Mouse (Mus musculus) CH12.LX (cell line): ENCODE results near the gene Fam117a. TPM values are rescaled to one million over a fixed set of nuclear protein-coding genes. Genes with fewer than 3 reads are reported as not detected.

Source experiments
- DNase-seq: peaks from one replicate; pipeline ENCODE4 v3.0.0-alpha.2; 2013; ENCODE audit errors: extremely low read depth
- H3K27ac ChIP-seq: 2 replicates; pipeline ENCODE4 v1.5.1; 2012; ENCODE audit warnings: low read depth, mild to moderate bottlenecking, control low read depth, moderate library complexity; ENCODE audit not compliant: insufficient read depth
- H3K27me3 ChIP-seq: replicated peaks from 2 replicates; pipeline ENCODE3; 2012; ENCODE audit warnings: inconsistent platforms
- H3K36me3 ChIP-seq, 2 experiments: replicated peaks in 1 of 2; 2 replicates each; pipeline versions ENCODE3 to v1.6.1; 2012; ENCODE audit warnings: inconsistent platforms in 1 of 2, low read length in 1 of 2, mild to moderate bottlenecking in 1 of 2, mixed read lengths in 1 of 2, moderate library complexity in 1 of 2; ENCODE audit not compliant: control insufficient read depth in 1 of 2, insufficient read depth in 1 of 2
- H3K4me1 ChIP-seq, 2 experiments: 2 replicates each; pipeline ENCODE4 v1.6.1; 2012; ENCODE audit warnings: inconsistent platforms in 1 of 2, moderate library complexity in 1 of 2; ENCODE audit not compliant: insufficient read depth in 2 of 2, control insufficient read depth in 1 of 2
- H3K4me2 ChIP-seq: 2 replicates; pipeline ENCODE4 v1.6.1; 2012; ENCODE audit warnings: low read depth, mild to moderate bottlenecking, control low read depth; ENCODE audit not compliant: poor library complexity, insufficient read depth, severe bottlenecking
- H3K4me3 ChIP-seq, 3 experiments: fragments of 150-350 bp in 1 of 3; sonication (generic) in 1 of 3; replicated peaks in 1 of 3; 2 replicates each; pipeline versions ENCODE3 to v1.5.1; 2011 to 2012; ENCODE audit warnings: low read depth in 2 of 3, low read length in 2 of 3, mild to moderate bottlenecking in 2 of 3, moderate library complexity in 2 of 3, control low read depth in 1 of 3, improper control_type of control experiment in 1 of 3, inconsistent platforms in 1 of 3, mixed read lengths in 1 of 3; ENCODE audit not compliant: poor library complexity in 1 of 3
- H3K79me2 ChIP-seq: replicated peaks from 2 replicates; pipeline ENCODE4 v1.6.1; 2012; ENCODE audit warnings: mild to moderate bottlenecking, moderate library complexity; ENCODE audit not compliant: control insufficient read depth, poor library complexity, insufficient read depth, severe bottlenecking; ENCODE audit errors: extremely low read depth
- H3K9ac ChIP-seq: 2 replicates; pipeline ENCODE4 v1.6.1; 2012; ENCODE audit warnings: low read depth, mild to moderate bottlenecking, control low read depth, moderate library complexity; ENCODE audit not compliant: insufficient read depth
- H3K9me3 ChIP-seq: replicated peaks from 2 replicates; pipeline ENCODE3; 2012; ENCODE audit warnings: low read length, inconsistent platforms, mixed read lengths
- BHLHE40 ChIP-seq: IDR thresholded peaks from 2 replicates; pipeline ENCODE4 v1.6.1; 2011; ENCODE audit warnings: mild to moderate bottlenecking, low read depth, low read length, improper control_type of control experiment
- CHD2 ChIP-seq: IDR thresholded peaks from 2 replicates; pipeline ENCODE4 v1.6.1; 2011; ENCODE audit warnings: low read length, improper control_type of control experiment
- ELF1 ChIP-seq: IDR thresholded peaks from 2 replicates; pipeline ENCODE4 v1.6.1; 2014; ENCODE audit warnings: low read depth, mild to moderate bottlenecking, inconsistent platforms, low read length, improper control_type of control experiment
- EP300 ChIP-seq: IDR thresholded peaks from 2 replicates; pipeline ENCODE4 v1.6.1; 2011; ENCODE audit warnings: low read length, improper control_type of control experiment
- ETS1 ChIP-seq: conservative IDR thresholded peaks from 2 replicates; pipeline ENCODE4 v1.6.1; 2012; ENCODE audit warnings: low read depth, mild to moderate bottlenecking, inconsistent platforms, low read length, improper control_type of control experiment, moderate library complexity
- HCFC1 ChIP-seq: IDR thresholded peaks from 2 replicates; pipeline ENCODE4 v1.6.1; 2012; ENCODE audit warnings: low read depth, mild to moderate bottlenecking, inconsistent platforms, low read length, improper control_type of control experiment
- IRF4 ChIP-seq: IDR thresholded peaks from 2 replicates; pipeline ENCODE4 v1.6.1; 2014; ENCODE audit warnings: low read depth, mild to moderate bottlenecking, inconsistent platforms, low read length, improper control_type of control experiment
- JUND ChIP-seq: conservative IDR thresholded peaks from 2 replicates; pipeline ENCODE4 v1.6.1; 2011; ENCODE audit warnings: low read depth, low read length, improper control_type of control experiment
- KAT2A ChIP-seq: IDR thresholded peaks from 2 replicates; pipeline ENCODE4 v1.6.1; 2012; ENCODE audit warnings: low read length, improper control_type of control experiment, inconsistent platforms; ENCODE audit not compliant: insufficient replicate concordance
- MAX ChIP-seq: IDR thresholded peaks from 2 replicates; pipeline ENCODE4 v1.6.1; 2011; ENCODE audit warnings: low read length, improper control_type of control experiment
- MAZ ChIP-seq: IDR thresholded peaks from 2 replicates; pipeline ENCODE4 v1.6.1; 2012; ENCODE audit warnings: low read depth, mild to moderate bottlenecking, inconsistent platforms, low read length, improper control_type of control experiment, moderate library complexity
- MEF2A ChIP-seq: IDR thresholded peaks from 2 replicates; pipeline ENCODE4 v1.6.1; 2014; ENCODE audit warnings: low read depth, mild to moderate bottlenecking, inconsistent platforms, low read length, improper control_type of control experiment, borderline replicate concordance
- MXI1 ChIP-seq: IDR thresholded peaks from 2 replicates; pipeline ENCODE4 v1.6.1; 2011; ENCODE audit warnings: mild to moderate bottlenecking, low read depth, low read length, improper control_type of control experiment
- MYC ChIP-seq: IDR thresholded peaks from 2 replicates; pipeline ENCODE4 v1.6.1; 2011; ENCODE audit warnings: low read depth, mild to moderate bottlenecking, improper control_type of control experiment, low read length
- NRF1 ChIP-seq: IDR thresholded peaks from 2 replicates; pipeline ENCODE4 v1.6.1; 2014; ENCODE audit warnings: low read depth, mild to moderate bottlenecking, inconsistent platforms, low read length, improper control_type of control experiment, moderate library complexity
- PAX5 ChIP-seq: IDR thresholded peaks from 2 replicates; pipeline ENCODE4 v1.6.1; 2012; ENCODE audit warnings: low read length, inconsistent platforms, mixed read lengths
- POLR2A ChIP-seq: IDR thresholded peaks from 2 replicates; pipeline ENCODE4 v1.6.1; 2011; ENCODE audit warnings: low read depth, mild to moderate bottlenecking, improper control_type of control experiment, low read length
- RAD21 ChIP-seq: IDR thresholded peaks from 2 replicates; pipeline ENCODE4 v1.6.1; 2011; ENCODE audit warnings: low read depth, mild to moderate bottlenecking, low read length, improper control_type of control experiment, moderate library complexity
- RCOR1 ChIP-seq: conservative IDR thresholded peaks from 2 replicates; pipeline ENCODE4 v1.6.1; 2012; ENCODE audit warnings: low read depth, mild to moderate bottlenecking, inconsistent platforms, low read length, improper control_type of control experiment
- SIN3A ChIP-seq: IDR thresholded peaks from 2 replicates; pipeline ENCODE4 v1.6.1; 2012; ENCODE audit warnings: low read length, improper control_type of control experiment, inconsistent platforms
- SMC3 ChIP-seq: IDR thresholded peaks from 2 replicates; pipeline ENCODE4 v1.6.1; 2011; ENCODE audit warnings: low read depth, low read length, improper control_type of control experiment
- TBP ChIP-seq: conservative IDR thresholded peaks from 2 replicates; pipeline ENCODE4 v1.6.1; 2011; ENCODE audit warnings: low read depth, low read length, improper control_type of control experiment
- TCF12 ChIP-seq: IDR thresholded peaks from 2 replicates; pipeline ENCODE4 v1.6.1; 2014; ENCODE audit warnings: low read depth, mild to moderate bottlenecking, inconsistent platforms, low read length, improper control_type of control experiment
- USF1 ChIP-seq: IDR thresholded peaks from 2 replicates; pipeline ENCODE4 v1.6.1; 2014; ENCODE audit warnings: low read depth, mild to moderate bottlenecking, inconsistent platforms, low read length, improper control_type of control experiment
- USF2 ChIP-seq: conservative IDR thresholded peaks from 2 replicates; pipeline ENCODE4 v1.6.1; 2011; ENCODE audit warnings: low read depth, low read length, improper control_type of control experiment
- ZMIZ1 ChIP-seq: IDR thresholded peaks from 2 replicates; pipeline ENCODE4 v1.6.1; 2012; ENCODE audit warnings: low read depth, mild to moderate bottlenecking, inconsistent platforms, low read length, improper control_type of control experiment
- ZNF384 ChIP-seq: IDR thresholded peaks from 2 replicates; pipeline ENCODE4 v1.6.1; 2012; ENCODE audit warnings: low read depth, low read length, improper control_type of control experiment, inconsistent platforms
- dilution Hi-C: fragments of 300-500 bp; cut with MboI; formaldehyde crosslinking; loops from 2 replicates; pipeline ENCODE4 v1.14.3; 2020; ENCODE audit warnings: low sequenced_read_pairs; ENCODE audit not compliant: extremely low pct_unique_long_range_greater_than_20kb, extremely low pct_ligation_motif_present
- in situ Hi-C: fragments of 300-500 bp; cut with MboI; formaldehyde crosslinking; loops from 3 replicates; pipeline ENCODE4 v1.14.3; 2019; ENCODE audit warnings: low sequenced_read_pairs, low pct_ligation_motif_present, low pct_unique_long_range_greater_than_20kb, mixed read lengths
- polyA plus RNA-seq: library from polyadenylated mRNA; unstranded; fragments of >175 nt; gene quantifications from 2 replicates; pipeline ENCODE4 v1.2.1, GENCODE M21; 2012; ENCODE audit warnings: low read depth; ENCODE audit not compliant: insufficient read length
- total RNA-seq, 2 experiments: library from RNA; depleted of rRNA; stranded (reverse); fragments of 300-350 nt in 1 of 2; fragments of >200 nt in 1 of 2; gene quantifications; 2 replicates each; pipeline ENCODE4 v1.2.3; 2012 to 2014

Gene Fam117a
- total RNA-seq (2012; rRNA removed) (1.5 and 2.2 TPM in 2 replicates), total RNA-seq (2014; rRNA removed) (0.54 and 0.62 TPM in 2 replicates), polyA plus RNA-seq (0.91 and 0.98 TPM in 2 replicates)

DNA sequence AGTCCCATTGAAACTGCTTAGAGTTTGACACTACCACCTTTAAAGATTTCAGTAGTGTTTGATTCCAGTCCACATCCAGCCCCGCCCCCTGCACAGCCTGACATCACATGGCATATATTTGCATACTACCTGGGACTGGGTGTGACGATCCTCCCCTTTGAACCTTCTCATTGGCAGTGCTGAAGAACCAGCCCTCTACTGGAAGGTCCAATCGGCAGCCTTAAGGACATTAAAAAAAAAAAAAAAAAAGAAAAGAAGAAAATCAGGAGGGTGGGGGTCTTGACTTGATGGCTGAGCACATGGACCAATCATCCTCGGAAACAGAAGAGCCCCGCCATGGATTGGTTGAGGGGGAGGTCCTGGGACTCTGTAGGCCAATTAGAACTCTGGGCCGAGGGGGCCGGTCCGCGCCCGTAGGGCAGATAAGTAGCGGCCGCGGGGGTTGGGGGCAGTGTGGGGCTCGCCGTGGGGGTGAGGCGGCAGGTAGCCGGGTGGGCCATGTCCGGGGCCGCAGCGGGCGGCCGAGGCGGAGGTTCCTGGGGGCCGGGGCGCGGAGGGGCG lies at the start of gene Fam117a:
Gene Fam117a (plus strand): TSS at position 451 of the 561 bp plus-strand sequence.
- no peak for TF ChIP-seq KAT2A
- no peak for TF ChIP-seq MEF2A
- 0 out of 2 replicates have a peak, but pooled peaks have one; percentile 50 for TF ChIP-seq TBP
- no peak for TF ChIP-seq PAX5
- no peak for TF ChIP-seq SMC3
- TF ChIP-seq CHD2 = peak; percentile 91
- peak; percentile 70; the same call in 1 of the 2 replicates for TF ChIP-seq POLR2A
- TF ChIP-seq USF2 = peak; percentile 60
- TF ChIP-seq HCFC1 = peak; percentile 48
- 0 out of 2 replicates have a peak, but pooled peaks have one; percentile 39 for TF ChIP-seq ZMIZ1
- peak; percentile 98 for TF ChIP-seq ZNF384
- TF ChIP-seq TCF12 = 0 out of 2 replicates have a peak, but pooled peaks have one; percentile 25
- peak; percentile 60; the same call in 1 of the 2 replicates for TF ChIP-seq MXI1
- TF ChIP-seq MAX = peak; percentile 85
- TF ChIP-seq SIN3A = 0 out of 2 replicates have a peak, but pooled peaks have one; percentile 42
- TF ChIP-seq MYC = peak; percentile 45; the same call in 1 of the 2 replicates
- no peak for TF ChIP-seq RAD21
- TF ChIP-seq USF1 = peak; percentile 73
- no peak for TF ChIP-seq JUND
- peak; percentile 81; the same call in 1 of the 2 replicates for TF ChIP-seq MAZ
- peak within 1 kb of the TSS; percentile 91 for H3K4me2 ChIP-seq
- in situ Hi-C loops = no loop called here
- peaks cover 76% of the 10 kb centered on the region for H3K27me3 ChIP-seq
- no peaks in the 10 kb centered on the region for H3K36me3 ChIP-seq
- H3K27ac ChIP-seq = no peak within 1 kb of the TSS
- H3K4me3 ChIP-seq = peak within 1 kb of the TSS; percentile 40 to 66 (median 44)
- peak; percentile 88 for DNase-seq
- no peaks in the 10 kb centered on the region for H3K79me2 ChIP-seq
- H3K4me1 ChIP-seq = peaks cover 7 to 33% of the 10 kb centered on the region in 2 experiments; a peak in 3 of 4 replicates
- H3K9me3 ChIP-seq = no peaks in the 10 kb centered on the region
- dilution Hi-C loops = no loop called here
- peak within 1 kb of the TSS; percentile 41 for H3K9ac ChIP-seq

DNA sequence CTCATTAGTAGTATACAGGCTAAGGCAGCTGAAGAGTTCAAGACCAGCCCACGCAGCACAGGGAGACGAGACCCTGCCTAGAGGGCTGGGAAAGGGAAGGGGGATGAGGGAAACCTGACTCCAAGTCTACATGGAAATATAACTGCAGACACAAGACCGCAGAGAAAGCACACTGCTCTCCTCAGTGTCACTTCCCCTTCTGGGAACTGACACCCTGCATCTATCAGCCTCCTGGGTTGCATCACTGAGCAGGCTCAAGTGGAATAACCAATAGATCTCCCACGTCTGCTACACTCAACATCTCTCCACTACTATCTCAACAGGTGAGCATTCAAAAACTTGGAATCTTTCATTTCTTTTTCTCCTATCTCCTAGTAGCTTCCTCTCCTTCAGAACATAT lies 44.8 kb upstream of the Fam117a start:
- DNase-seq = peak; percentile 85
- Histone ChIP-seq H3K9me3 (no peaks in the 10 kb centered on the region), H3K4me3 (peak overlapping the region in 1 of 3 experiments; percentile 26), H3K4me1 (peaks cover 22 to 44% of the 10 kb centered on the region in 2 experiments), H3K36me3 (peaks cover 45 to 69% of the 10 kb centered on the region in 2 experiments), H3K4me2 (peak overlapping the region; percentile 13), H3K9ac (no peak overlapping the region), H3K27me3 (no peaks in the 10 kb centered on the region), H3K79me2 (peaks cover 24% of the 10 kb centered on the region), H3K27ac (peak overlapping the region; percentile 71)
- TF ChIP-seq RCOR1 (no peak), NRF1 (peak; percentile 58), IRF4 (peak; percentile 85; the same call in 1 of the 2 replicates), SMC3 (no peak), ZNF384 (no peak), KAT2A (no peak), BHLHE40 (peak; percentile 43; the same call in 1 of the 2 replicates), ELF1 (no peak), POLR2A (no peak), MYC (peak; percentile 65; the same call in 1 of the 2 replicates), JUND (no peak), MEF2A (peak; percentile 39; the same call in 1 of the 2 replicates), TCF12 (no peak), MXI1 (no peak), EP300 (peak; percentile 90), TBP (no peak), ETS1 (peak; percentile 39; the same call in 1 of the 2 replicates)
- in situ Hi-C loops = no loop called here
- dilution Hi-C loops = no loop called here
